Mouse (Mus musculus): ENCODE measurements around the gene Lpin2. TPM values are rescaled to one million over a fixed set of nuclear protein-coding genes. Genes with fewer than 3 reads are reported as not detected.

Gene Lpin2
- polyA plus RNA-seq, 1 experiment = 13.7 TPM

DNA sequence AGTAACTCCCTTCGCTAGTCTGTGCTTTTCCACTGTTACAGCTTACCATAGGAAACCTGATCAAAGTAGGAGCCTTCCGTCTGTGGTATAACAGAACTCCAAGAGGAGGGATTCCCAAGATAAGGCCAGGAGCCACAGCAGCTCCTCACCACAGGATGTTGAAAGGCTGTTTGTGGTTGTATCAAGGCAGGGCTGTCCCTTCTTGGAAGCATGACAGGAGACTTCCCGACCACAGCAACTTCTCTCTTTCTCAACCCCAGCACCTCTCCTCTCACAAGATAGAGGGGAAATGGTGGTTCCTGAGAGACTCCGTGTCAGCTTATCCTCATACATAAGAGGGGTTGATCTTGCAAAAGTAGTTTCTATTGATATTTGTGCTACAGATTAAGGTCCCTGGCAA, 82.4 kb downstream of the Lpin2 start:
- DNase-seq (ENCODE audit: low spot score) = no peak

DNA sequence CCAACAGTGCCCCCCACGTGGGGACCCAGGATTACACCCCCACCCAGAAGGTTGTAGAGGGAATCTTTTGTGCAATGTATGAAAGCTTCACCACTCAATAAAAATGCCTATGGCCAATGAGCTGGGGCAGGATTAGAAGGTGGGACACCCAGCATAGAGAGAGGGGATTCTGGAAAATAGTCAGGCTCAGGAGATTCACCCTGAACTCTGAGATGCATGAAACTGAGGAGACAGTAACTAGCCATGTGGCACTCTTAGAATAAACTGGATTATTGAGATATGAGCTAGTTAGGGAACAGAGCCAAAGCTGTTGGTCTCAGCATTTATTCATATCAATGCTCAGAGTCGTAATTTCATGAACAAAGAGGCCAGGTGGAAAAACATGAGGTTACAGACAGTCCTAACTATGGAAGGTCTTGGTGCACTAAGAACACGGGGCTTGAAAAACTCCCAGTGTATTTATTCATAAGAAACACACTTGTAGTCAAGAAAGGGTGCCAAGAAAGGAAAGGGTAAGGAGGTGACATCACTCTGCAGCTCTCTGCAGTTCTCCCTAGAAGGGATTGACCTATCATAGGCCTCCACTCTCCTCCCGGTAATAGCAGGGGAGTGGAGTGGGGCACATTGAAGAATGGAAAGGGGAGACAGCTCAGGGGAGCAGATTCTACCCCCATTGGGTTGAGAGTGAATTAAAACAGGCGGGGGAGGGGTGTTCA, 83.1 kb downstream of the Lpin2 start:
- DNase-seq (ENCODE audit: low spot score) = no peak

DNA sequence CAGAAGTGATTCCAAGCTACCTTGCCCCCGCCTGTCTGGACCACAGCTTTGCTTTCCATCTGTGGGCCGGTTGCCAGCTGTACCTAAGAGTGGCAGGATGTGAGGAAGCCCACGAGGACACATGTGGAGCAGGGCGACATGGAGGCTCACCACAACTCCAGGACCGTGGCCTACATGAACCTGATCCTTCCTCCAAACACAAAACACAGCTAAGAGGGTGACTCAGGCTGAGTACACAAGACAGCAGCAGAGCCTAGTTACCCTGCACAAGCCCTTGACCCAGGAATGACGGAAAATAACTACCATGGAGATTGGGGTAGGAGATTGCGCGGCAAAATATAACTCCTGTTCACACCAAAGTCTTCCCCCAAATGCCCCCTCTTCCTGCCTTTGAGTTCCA, 85.0 kb downstream of the Lpin2 start:
- DNase-seq (ENCODE audit: low spot score) = no peak

DNA sequence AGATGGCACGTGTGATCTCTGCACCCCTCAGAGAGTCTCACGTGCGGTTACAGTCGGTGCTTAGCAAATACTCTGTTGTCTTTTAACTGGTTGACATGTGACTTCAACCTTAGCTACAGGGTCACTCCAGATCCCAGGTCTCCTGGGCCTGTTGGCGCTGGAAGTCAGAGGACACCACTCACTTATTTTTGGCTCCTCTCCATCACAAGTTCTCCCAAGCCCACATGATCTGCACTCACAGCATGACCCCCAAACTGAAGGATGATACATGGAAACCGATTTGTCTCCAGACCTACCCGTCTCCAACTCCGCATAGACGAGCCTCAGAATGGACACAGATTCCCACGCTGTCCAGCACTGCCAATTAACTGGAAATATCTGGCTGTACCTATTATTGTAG, 85.8 kb downstream of the Lpin2 start:
- no peak for DNase-seq (ENCODE audit: low spot score)

DNA sequence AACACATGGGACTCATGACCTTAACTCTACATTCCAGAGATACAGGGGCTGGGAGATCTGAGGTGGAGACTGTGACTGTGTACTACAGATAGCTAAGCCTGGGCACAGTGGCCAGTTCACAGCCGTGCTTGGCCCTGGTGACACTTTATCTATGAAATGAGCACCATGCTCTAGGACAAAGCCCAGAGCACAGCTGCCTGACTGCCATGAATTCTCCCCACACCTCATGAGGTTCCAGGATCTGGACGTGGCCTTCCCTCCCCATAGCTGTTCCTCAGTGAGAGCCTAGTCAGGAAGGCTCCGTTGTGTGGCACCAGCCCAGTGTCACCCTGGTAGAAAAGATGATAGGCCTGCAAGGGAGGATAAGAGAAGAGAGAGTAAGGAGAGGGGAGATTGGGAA, 86.2 kb downstream of the Lpin2 start:
- DNase-seq (ENCODE audit: low spot score) = no peak

DNA sequence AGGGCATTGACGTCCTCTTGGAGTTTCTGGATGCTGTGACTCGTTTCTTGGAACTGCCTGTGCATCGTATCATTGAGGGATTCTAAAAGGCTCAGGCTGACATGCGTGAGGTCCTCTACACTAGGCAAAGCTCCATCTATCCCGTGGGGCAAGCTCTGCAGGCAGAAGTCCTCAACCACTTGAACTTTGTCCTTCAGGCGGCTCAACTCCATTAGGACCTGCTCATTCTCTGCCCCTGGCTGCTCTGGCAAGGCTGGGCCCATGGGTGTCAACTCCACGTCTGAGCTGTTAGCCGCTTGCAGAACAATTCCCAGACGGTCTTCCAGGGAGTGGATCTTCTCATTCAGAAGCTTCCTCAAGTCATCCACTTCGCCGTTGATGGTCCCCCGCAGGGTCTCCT, 91.5 kb downstream of the Lpin2 start:
- no peak for DNase-seq (ENCODE audit: low spot score)

DNA sequence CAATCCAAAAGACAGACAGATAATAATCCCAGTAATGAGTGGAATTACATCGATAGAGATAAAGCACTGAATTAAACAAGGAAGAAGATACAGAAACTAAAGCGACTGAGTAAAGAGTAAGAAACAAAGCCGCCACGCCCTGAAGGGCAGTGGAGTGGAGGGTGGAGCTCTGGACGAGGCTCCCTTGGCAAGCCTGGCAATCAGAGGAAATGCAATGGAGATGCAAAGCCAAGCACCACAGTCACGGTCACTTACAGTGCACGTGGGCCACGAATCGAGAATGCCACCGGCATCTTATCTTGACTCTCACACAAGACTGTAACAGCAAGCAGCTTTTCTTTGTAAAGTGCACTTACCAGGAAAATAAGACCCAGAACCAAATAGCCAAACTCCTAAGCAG, 94.4 kb downstream of the Lpin2 start:
- DNase-seq (ENCODE audit: low spot score) = no peak

DNA sequence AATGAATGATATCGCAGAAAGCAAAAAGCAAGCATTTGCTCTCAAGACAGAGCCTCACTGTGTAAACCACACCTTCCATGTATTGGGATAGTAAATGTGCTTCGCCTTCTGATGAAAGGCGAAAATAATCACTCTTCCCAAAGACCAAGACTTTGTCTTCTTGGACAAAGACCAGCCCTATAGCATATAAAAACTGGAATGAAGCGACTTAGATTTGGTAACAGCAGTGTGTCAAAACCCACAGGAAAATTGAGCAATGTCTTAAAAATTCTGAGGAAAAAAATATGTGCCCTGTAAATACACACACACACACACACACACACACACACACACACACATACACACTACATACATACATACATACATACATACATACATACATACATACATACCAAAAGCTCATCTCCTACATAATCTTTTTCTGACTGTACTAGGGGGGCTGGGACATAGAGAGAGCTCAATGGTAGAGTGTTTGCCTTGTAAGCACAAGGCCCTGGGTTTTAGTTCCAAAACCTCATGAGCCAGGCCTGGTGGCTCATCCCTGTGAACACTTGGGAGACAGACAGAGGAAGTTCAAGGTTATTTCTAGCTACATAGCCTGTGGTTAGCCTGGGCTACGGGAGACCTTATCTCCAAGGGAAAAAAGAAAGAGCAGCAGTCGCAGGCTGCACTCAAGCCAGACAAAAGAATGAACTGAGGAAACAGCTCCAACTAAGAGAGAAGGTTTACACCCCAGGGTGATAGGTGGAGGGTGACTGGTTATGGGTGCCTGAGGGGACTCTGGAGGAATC, 95.5 kb downstream of the Lpin2 start:
- no peak for DNase-seq (ENCODE audit: low spot score)

DNA sequence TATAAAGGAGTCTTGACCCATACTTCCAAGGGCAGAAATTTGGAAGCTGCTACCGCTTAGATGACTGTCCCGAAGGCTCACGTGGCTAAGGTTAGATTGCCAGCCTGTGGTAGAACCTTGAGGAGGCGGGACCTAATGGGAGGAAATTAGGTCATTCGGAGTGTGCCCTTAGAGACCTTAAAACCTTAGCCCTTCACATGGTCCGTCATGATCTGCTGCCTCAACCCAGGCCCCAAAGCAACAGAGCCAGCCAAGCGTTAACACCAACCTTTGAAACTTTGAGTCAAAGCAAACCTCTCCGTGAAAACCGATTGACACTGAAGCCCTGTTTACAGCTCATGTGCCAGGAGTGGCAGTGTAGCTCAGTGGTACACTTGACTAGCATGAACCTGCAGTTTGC, 100.4 kb downstream of the Lpin2 start:
- no peak for DNase-seq (ENCODE audit: low spot score)

DNA sequence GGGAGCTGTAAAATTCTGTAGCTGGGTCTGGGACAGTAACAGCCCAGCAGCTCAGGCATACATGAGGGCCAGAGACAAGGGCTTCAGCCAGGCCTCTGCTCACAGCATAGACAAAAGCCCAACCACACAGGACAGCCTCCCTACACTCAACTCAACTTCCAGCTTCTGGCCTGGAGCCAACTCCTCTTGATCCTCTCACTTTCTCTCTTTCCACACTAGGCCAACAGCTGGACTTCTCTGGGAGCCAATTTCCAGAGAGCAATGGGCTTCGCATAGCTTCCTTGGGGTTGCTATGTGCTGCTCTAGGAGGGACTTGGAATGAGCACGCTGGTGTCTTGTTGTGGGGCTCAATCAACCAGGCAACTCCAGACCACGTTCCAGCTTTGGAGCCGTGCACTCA, 100.9 kb downstream of the Lpin2 start:
- no peak for DNase-seq (ENCODE audit: low spot score)

DNA sequence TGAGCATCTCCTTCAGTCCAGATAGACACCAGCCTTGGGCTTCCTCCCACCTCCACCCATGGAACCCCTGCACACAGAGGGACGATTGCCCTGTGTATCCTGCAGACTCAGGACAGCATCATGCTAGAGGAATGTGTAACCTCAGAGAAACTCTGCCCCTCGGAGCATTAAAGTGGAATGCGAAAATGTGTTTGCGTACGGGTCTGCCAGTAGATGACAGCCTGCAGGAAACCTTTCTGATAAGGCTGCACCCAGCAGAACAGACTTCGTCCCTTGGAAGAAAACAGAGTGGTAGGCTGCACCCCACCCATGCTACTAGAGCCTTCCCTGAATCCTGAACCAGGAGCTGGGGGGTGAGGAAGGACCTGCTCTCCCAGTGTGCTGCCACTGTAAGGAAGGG, 102.5 kb downstream of the Lpin2 start:
- no peak for DNase-seq (ENCODE audit: low spot score)

DNA sequence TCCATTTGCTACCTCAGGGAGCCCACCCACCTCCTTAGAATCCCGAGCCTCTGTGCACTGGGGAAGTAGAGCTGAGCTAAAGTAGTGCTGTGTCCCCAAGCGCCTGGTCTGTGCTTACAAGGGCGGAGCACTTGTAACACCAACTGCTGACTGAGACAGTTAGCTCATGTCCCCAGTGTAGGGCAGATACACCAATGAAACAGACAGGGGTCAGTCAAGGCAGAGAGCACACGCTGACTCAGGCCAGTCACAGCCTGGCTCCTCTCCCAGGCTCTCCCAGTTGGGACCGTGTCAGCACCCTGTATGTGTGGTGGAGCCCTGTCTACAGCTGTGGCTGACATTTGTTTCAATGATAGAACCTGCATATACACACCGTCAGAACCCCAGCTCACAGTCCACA, 103.6 kb downstream of the Lpin2 start:
- no peak for DNase-seq (ENCODE audit: low spot score)

DNA sequence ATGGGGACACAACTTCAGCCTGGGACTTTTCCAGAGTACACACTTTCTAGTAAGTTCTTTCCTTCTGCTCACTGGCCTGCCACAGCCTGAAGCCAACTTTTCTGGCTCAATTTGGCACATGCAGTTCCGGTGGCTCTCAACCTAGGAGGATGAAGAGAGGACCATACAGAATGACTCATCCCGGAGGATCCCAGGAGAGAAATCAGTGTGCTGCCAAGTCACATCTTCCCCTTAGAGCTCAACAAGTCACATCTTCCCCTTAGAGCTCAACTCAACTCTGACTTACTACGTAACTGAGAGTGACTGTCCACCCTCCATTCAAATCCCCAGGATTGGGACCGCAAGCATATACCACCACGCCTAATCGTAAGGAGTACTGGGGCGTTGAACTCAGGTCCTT, 105.2 kb downstream of the Lpin2 start:
- no peak for DNase-seq (ENCODE audit: low spot score)

DNA sequence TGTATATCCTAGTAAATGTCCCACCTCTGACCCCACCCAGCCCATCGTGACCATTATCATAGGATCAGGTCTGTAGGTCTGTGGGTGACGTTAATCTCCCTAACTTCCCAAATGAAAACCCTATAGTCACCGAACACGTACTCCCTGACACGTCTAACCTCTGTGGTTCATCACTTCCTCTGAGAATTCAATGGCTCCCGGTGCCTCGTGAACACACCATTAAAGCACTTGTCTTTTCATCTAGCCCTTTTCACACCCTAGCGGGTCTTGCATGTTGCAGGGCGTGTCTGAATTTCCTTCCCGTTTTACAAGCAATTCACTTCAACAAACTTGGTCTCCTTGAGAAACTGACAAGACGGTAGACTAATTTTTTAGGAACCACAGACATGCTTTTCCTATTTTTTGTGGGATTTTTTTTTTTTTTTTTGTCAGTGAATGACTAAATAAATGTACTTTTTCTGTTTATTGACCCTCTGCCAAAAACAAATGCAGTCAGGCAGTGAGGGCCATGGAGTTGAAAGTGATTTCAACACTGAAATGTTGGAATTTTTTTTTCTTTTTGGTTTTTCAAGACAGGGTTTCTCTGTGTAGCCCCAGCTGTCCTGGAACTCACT, 105.9 kb downstream of the Lpin2 start:
- DNase-seq (ENCODE audit: low spot score) = no peak

DNA sequence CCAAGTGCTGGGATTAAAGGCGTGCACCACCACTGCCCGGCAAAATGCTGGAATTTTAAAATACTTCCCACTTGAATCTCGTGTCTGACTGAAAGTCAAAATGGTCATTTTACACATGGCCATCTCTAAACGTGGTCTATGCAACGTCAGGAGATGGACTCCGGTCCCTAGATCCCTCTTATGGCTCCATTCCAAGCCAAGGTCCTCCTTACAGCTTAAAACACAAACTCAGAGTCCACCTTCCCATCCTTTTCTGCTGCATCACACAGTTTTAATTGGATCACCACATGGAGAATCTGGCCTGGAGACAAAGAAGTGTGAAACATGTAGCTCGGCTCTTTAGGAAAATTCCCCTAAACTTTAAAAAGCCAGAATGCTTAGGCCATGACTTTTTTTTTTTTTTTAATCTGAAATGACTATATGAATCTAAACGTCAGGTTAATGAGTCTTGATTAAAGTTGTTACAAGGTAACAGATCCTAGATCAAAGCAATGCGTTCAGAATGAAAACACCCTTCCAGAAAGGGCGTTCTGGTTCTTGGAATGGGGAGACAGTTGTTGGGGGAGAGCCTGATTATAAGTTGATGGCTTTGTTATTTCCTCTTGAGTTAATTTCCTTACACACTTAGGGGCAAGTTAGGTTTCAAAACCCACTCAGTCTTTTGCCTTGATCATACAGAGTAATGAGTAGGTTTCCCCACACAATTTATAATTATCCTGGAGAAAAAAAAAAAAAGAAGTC, 106.6 kb downstream of the Lpin2 start:
- no peak for DNase-seq (ENCODE audit: low spot score)

DNA sequence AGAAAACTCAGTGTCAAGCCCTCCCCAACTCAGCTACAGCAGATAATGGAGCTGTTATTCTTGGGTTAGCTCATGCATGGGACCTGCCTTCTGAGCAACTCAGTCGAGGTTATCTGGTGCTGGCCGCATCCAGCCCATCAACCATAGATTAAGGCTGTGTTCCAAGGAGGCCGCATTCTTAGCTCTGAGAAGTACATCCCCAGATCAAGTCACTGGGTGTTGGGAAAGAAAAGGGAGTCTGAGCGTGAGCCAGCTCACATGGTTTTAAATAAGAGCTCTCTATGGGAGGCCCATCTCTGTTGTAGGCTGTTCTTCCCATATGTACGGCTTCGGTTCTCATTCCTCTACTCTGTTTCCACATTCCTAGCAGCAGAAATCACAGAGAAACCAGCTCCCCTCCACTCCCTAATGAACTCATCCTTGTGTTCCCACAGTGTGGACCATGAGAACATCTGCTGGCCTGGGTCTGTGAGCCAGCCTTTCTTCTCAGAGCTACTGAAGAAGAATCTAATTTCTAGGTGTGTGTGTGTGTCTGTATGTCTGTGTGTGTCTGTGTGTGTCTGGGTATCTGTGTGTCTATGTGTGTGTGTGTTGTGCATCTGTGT, 107.3 kb downstream of the Lpin2 start:
- no peak for DNase-seq (ENCODE audit: low spot score)

DNA sequence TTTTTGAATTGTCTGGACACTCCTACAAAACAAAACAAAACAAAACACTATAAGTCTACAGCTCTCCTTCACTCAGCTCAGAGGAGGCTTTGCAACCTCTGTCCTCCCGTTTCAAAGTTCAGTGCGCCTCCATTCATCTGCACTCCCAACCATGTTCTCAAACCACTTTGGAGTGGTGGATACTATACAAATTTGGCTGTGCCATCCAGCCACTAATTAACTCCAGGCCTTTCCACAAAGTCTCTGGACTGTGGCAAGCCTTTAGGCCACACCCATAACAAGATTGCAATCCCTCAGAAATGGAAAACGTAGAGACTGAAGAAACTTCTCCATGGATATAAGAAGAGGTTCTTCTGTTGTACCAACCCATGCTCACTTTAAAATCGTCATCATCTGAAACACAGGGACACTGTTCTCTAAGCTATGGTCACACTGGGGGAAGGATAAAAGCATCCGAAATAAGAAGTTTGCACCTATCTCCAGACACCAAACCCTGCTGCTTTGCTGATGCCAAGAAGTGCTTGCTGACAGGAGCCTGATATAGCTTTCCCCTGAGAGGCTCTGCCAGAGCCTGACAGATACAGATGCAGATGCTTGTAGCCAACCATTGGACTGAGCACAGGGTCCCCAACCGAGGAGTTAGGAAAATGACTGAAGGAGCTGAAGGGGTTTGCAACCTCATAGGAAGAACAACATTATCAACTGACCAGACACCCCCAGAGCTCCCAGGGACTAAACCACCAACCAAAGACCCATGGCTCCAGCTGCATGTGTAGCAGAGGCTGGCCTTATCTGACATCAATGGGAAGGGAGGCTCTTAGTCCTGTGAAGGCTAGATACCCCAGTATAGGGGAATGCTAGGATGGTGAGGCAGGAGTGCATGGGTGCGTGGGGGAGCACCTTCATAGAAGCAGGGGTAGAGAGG, 108.4 kb downstream of the Lpin2 start:
- DNase-seq (ENCODE audit: low spot score) = no peak

DNA sequence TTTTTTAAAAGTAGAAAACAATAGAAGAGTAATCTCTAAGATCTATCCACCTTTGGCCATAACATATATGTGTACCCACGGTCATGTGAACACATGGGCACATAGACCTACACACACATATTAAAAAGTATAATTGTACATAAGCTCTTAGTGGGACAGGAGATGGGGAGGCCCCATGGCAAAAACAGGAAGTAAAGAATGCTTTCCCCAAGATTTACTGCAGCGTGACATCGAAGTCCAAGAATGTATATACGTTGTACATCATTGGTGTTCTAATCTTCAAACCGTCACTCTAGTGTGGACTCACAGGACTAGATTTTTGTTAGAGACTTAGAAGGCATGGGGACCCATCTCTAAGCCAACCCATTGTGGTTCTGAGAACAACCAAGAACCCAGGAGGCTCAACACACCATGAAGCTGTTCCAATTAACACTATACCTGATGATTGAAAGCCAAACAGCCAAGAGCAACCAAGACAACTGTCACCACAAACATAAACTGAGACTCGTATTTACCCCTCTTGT, 109.6 kb downstream of the Lpin2 start:
- DNase-seq (ENCODE audit: low spot score) = no peak

DNA sequence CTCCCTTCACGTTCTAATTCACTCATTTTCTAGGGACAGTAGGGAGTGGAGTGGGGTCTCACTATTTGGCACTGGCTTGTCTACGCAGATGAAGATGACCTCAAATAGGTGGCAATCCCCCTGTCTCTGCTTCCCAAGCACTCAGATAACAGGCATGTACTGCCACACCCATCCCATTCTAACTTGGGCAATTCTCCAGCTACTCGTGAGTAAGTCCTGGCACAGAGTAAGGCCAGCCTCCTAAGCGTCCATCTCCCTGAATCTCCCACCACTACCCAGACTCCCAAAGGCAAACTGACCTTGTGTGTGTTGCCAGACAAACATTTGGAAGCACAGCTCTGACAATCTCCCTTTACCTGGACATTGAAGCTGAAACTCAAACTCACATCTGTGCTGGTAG, 110.5 kb downstream of the Lpin2 start:
- no peak for DNase-seq (ENCODE audit: low spot score)

DNA sequence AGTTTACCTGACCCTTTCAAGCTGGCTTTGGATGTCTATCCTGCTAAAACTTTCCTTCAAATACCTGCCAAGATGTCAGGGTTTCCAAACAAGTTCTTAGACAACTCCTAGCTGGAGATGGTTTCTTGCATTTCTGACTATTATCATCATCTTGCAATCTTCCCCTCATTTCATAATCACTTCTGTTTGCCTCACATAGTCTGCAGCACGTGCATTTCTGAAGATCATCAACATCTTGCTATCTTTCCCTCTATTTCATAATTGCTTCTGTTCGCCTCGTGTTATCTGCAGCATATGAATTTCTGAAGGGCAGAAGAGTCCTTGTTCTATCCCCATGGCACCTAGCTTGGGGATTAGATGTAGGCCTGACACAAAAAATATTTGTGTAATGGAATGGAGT, 112.2 kb downstream of the Lpin2 start:
- DNase-seq (ENCODE audit: low spot score) = no peak
